Mouse (Mus musculus) small intestine, adult 2 months (tissue): Measurements from ENCODE around the gene Rbks. TPM values are rescaled to one million over a fixed set of nuclear protein-coding genes. Genes with fewer than 3 reads are reported as not detected.

ENCODE experiments used
- H3K27ac ChIP-seq: fragments of 200-500 bp; 2 replicates; pipeline ENCODE4 v1.5.1; 2012; ENCODE audit warnings: low read depth, low read length, control low read depth, inconsistent platforms; ENCODE audit not compliant: insufficient read depth
- H3K27me3 ChIP-seq: fragments of 200-500 bp; 2 replicates; pipeline ENCODE4 v1.6.1; 2012; ENCODE audit warnings: mild to moderate bottlenecking, moderate library complexity, low read length, inconsistent platforms; ENCODE audit not compliant: control insufficient read depth, insufficient read depth
- H3K36me3 ChIP-seq: fragments of 200-500 bp; 2 replicates; pipeline ENCODE4 v1.6.1; 2012; ENCODE audit warnings: mild to moderate bottlenecking, low read length, control low read depth, inconsistent platforms; ENCODE audit not compliant: control insufficient read depth, insufficient read depth
- H3K4me1 ChIP-seq: fragments of 200-500 bp; 2 replicates; pipeline ENCODE4 v1.6.1; 2012; ENCODE audit warnings: low read length, inconsistent platforms, mixed read lengths; ENCODE audit not compliant: control insufficient read depth, insufficient read depth, insufficient read length
- H3K4me3 ChIP-seq: fragments of 200-500 bp; 2 replicates; pipeline ENCODE4 v1.5.1; 2012; ENCODE audit warnings: low read depth, mild to moderate bottlenecking, control low read depth, inconsistent platforms, low read length, moderate library complexity
- CTCF ChIP-seq: fragments of 200-500 bp; IDR thresholded peaks from 2 replicates; pipeline ENCODE4 v1.5.1; 2012; ENCODE audit warnings: low read depth, mild to moderate bottlenecking, control low read depth, inconsistent platforms, low read length, moderate library complexity, mixed read lengths; ENCODE audit not compliant: insufficient replicate concordance, insufficient read length; ENCODE audit errors: extremely low read depth
- POLR2A ChIP-seq: fragments of 200-500 bp; IDR thresholded peaks from 2 replicates; pipeline ENCODE4 v1.6.1; 2012; ENCODE audit warnings: low read depth, mild to moderate bottlenecking, control low read depth, inconsistent platforms, low read length, moderate library complexity
- WGBS: fragments of 180-500 bp; shearing (Covaris S2); methylation state at CpG from one replicate; pipeline ENCODE4 v1.1.7; 2018; 5-methylcytosine and 5-hydroxymethylcytosine counted together
- polyA plus RNA-seq: library from polyadenylated mRNA; depleted of rRNA; stranded (reverse); fragments of >200 nt; gene quantifications from 2 replicates; pipeline ENCODE4 v1.2.3, GENCODE M21; 2012; rRNA removed

The Rbks gene
- polyA plus RNA-seq, 1 experiment, result 15.5 TPM

- WGBS, result 54% methylated on average over 7 of the region's 7 CpGs
- TF ChIP-seq POLR2A (no peak), CTCF (no peak)
- H3K27ac ChIP-seq, result no peak overlapping the region
- H3K4me3 ChIP-seq, result no peak overlapping the region
- no peaks in the 10 kb centered on the region for H3K36me3 ChIP-seq
- H3K27me3 ChIP-seq, result no peaks in the 10 kb centered on the region
- H3K4me1 ChIP-seq, result no peaks in the 10 kb centered on the region
Observed at GRCm38 (mm10) chr5:31576539-31576975, 120.9 kb downstream of the Rbks start.

Other genes starting within 250 kb of the Rbks start
- 2.4 and 4.1 TPM in 2 replicates for gene Zfp512, start 245.2 kb downstream of the Rbks start, polyA plus RNA-seq
- 0.04 TPM in 1 of 2 replicates, not detected in the other for gene 4930548H24Rik, start 211.9 kb downstream of the Rbks start, polyA plus RNA-seq
- gene Gpn1, start 202.9 kb downstream of the Rbks start, polyA plus RNA-seq, result 1.9 and 3.1 TPM in 2 replicates
- 3.7 and 8.7 TPM in 2 replicates for gene Slc4a1ap, start 170.6 kb downstream of the Rbks start, polyA plus RNA-seq
- 4.2 and 6.8 TPM in 2 replicates for gene Supt7l, start 169.8 kb downstream of the Rbks start, polyA plus RNA-seq
- 4.3 and 7.9 TPM in 2 replicates for gene Mrpl33, start 100.7 kb downstream of the Rbks start, polyA plus RNA-seq
- 7.7 and 18.4 TPM in 2 replicates for gene Babam2, start 57 bp upstream of the Rbks start, polyA plus RNA-seq